Mouse (Mus musculus) liver, embryonic 14.5 days (tissue): ENCODE results near the gene Plcb3.
A peak's percentile ranks its signal among the peaks of the same experiment; 100 is the strongest.

Source experiments
- CTCF ChIP-seq: IDR thresholded peaks from 2 replicates; pipeline ENCODE4 v1.5.1; 2016; ENCODE audit warnings: antibody characterized with exemption, low read depth, control low read depth
- EP300 ChIP-seq: IDR thresholded peaks from 2 replicates; pipeline ENCODE4 v1.6.1; 2016; ENCODE audit warnings: antibody characterized with exemption, low read depth

GRCm38 (mm10) chr19:6951381-6951968 lies 24.8 kb downstream of the Plcb3 start:
- TF ChIP-seq CTCF (no peak), EP300 (0 out of 2 replicates have a peak, but pooled peaks have one; percentile 22)
